22 mouse cellular contexts compared by ENCODE assay signal in genomic region chr6:120150206-120150605, GRCm38 (mm10). TPM values are rescaled to one million over a fixed set of nuclear protein-coding genes. Genes with fewer than 3 reads are reported as not detected.
DNase-seq lines count a peak whose midpoint lies in the region; ATAC-seq and TF ChIP-seq lines count a peak whose summit lies in the region.
"Had no signal": no experiment of that assay in that cellular context is flagged by ENCODE, and none has a peak within 500 bp of the region (broad histone marks: within the 10 kb centered on the region; RNA-seq: fewer than 3 reads in every experiment).

No protein-coding gene starts in this region.

- H3K9me3 ChIP-seq in forebrain, embryonic 10.5 days = no peaks in the 10 kb centered on the region
- no peaks in the 10 kb centered on the region for H3K9me3 ChIP-seq in forebrain, postnatal 0 days (ENCODE audit: low read length)
- no peaks in the 10 kb centered on the region for H3K9me3 ChIP-seq in lung, embryonic 15.5 days
- no peaks in the 10 kb centered on the region for H3K9me3 ChIP-seq in heart, embryonic 15.5 days (replicated peaks)
- H3K9me3 ChIP-seq: forebrain, embryonic 13.5 days; neural tube, embryonic 15.5 days had no signal

- no peak overlapping the region for H3K9ac ChIP-seq in forebrain, postnatal 0 days
- H3K9ac ChIP-seq in lung, embryonic 15.5 days = no peak overlapping the region
- H3K9ac ChIP-seq in heart, embryonic 15.5 days = no peak overlapping the region
- H3K9ac ChIP-seq: forebrain, embryonic 13.5 days; neural tube, embryonic 15.5 days had no signal

- no peaks in the 10 kb centered on the region for H3K27me3 ChIP-seq in forebrain, embryonic 10.5 days (ENCODE audit: poor library complexity, severe bottlenecking)
- H3K27me3 ChIP-seq in forebrain, postnatal 0 days (ENCODE audit: insufficient read depth, low read length) = no peaks in the 10 kb centered on the region
- H3K27me3 ChIP-seq in lung, embryonic 15.5 days = no peaks in the 10 kb centered on the region
- H3K27me3 ChIP-seq in heart, embryonic 15.5 days = no peaks in the 10 kb centered on the region
- H3K27me3 ChIP-seq: forebrain, embryonic 13.5 days; neural tube, embryonic 15.5 days had no signal

- H3K79me2 ChIP-seq in macrophage (ENCODE audit: inconsistent target) = no peaks in the 10 kb centered on the region

- TF ChIP-seq CTCF in forebrain, postnatal 0 days (IDR thresholded peaks at IDR 0.05; ENCODE audit: low read depth) = no peak

- H3K4me2 ChIP-seq in forebrain, postnatal 0 days (ENCODE audit: low read depth) = no peak overlapping the region
- no peak overlapping the region for H3K4me2 ChIP-seq in lung, embryonic 15.5 days
- H3K4me2 ChIP-seq in heart, embryonic 15.5 days = no peak overlapping the region
- H3K4me2 ChIP-seq: forebrain, embryonic 13.5 days; midbrain, embryonic 11.5 days; neural tube, embryonic 15.5 days had no signal

- peak overlapping the region; percentile 40; the same call in 1 of the 2 replicates for H3K27ac ChIP-seq in forebrain, embryonic 10.5 days
- no peak overlapping the region for H3K27ac ChIP-seq in forebrain, postnatal 0 days (ENCODE audit: low read depth, low read length)
- H3K27ac ChIP-seq in lung, embryonic 15.5 days = peak overlapping the region; percentile 91
- H3K27ac ChIP-seq in heart, embryonic 15.5 days = peak overlapping the region; percentile 85
- H3K27ac ChIP-seq in macrophage = peak overlapping the region; percentile 15; the same call in 1 of the 2 replicates
- H3K27ac ChIP-seq: forebrain, embryonic 13.5 days; neural tube, embryonic 15.5 days had no signal

- WGBS in forebrain, embryonic 10.5 days = 82% methylated on average over 3 of the region's 3 CpGs
- whole genome bisulfite sequencing in forebrain, postnatal 0 days = 86% methylated on average over 3 of the region's 3 CpGs
- WGBS in lung, embryonic 15.5 days = 39% methylated on average over 3 of the region's 3 CpGs
- 40% methylated on average over 3 of the region's 3 CpGs for WGBS in heart, embryonic 15.5 days
- WGBS in macrophage (ENCODE audit: missing documents) = 81% methylated on average over 3 of the region's 3 CpGs

- H3K36me3 ChIP-seq in forebrain, embryonic 10.5 days (replicated peaks) = no peaks in the 10 kb centered on the region
- no peaks in the 10 kb centered on the region for H3K36me3 ChIP-seq in forebrain, postnatal 0 days (ENCODE audit: insufficient read depth)
- H3K36me3 ChIP-seq in lung, embryonic 15.5 days = no peaks in the 10 kb centered on the region
- no peaks in the 10 kb centered on the region for H3K36me3 ChIP-seq in heart, embryonic 15.5 days
- H3K36me3 ChIP-seq in macrophage (ENCODE audit: inconsistent target) = no peaks in the 10 kb centered on the region
- H3K36me3 ChIP-seq: neural tube, embryonic 15.5 days had no signal

- no peak for DNase-seq in forebrain, embryonic 10.5 days (ENCODE audit: extremely low spot score, low spot score)
- no peak for DNase-seq in forebrain, postnatal 0 days
- DNase-seq in lung, adult 18-20 months = no peak
- no peak for DNase-seq in spleen, adult 18-20 months
- DNase-seq in ovary, adult 18-20 months (ENCODE audit: low spot score) = no peak
- DNase-seq: cerebellum, adult 18-20 months; kidney, adult 9 months; layer of hippocampus, postnatal 36 days; left cerebral cortex, postnatal 4 days; lung, adult 2 months; retina, postnatal 1 day; thymus, postnatal 14 days had no signal

- H3K4me1 ChIP-seq in forebrain, embryonic 10.5 days = peaks cover 31% of the 10 kb centered on the region
- H3K4me1 ChIP-seq in forebrain, postnatal 0 days (ENCODE audit: insufficient read depth) = no peaks in the 10 kb centered on the region
- H3K4me1 ChIP-seq in lung, embryonic 15.5 days = peaks cover 42% of the 10 kb centered on the region
- H3K4me1 ChIP-seq in heart, embryonic 15.5 days (replicated peaks) = peaks cover 61% of the 10 kb centered on the region
- H3K4me1 ChIP-seq: forebrain, embryonic 13.5 days had no signal

- no peak overlapping the region for H3K4me3 ChIP-seq in forebrain, embryonic 10.5 days
- H3K4me3 ChIP-seq in forebrain, postnatal 0 days (ENCODE audit: low read depth, low read length) = no peak overlapping the region
- H3K4me3 ChIP-seq in lung, embryonic 15.5 days = no peak overlapping the region
- H3K4me3 ChIP-seq in heart, embryonic 15.5 days = no peak overlapping the region
- no peak overlapping the region for H3K4me3 ChIP-seq in macrophage (ENCODE audit: inconsistent target)
- H3K4me3 ChIP-seq: forebrain, embryonic 13.5 days; neural tube, embryonic 15.5 days had no signal

- ATAC-seq in forebrain, postnatal 0 days = no peak
- ATAC-seq in lung, embryonic 15.5 days (ENCODE audit: borderline replicate concordance, extremely low read depth, low FRiP score, low TSS enrichment) = no peak
- ATAC-seq in heart, embryonic 15.5 days (replicated peaks; ENCODE audit: insufficient number of reproducible peaks, insufficient read depth, low FRiP score, low read depth) = peak; percentile 29; the same call in 1 of the 2 replicates
- ATAC-seq: forebrain, embryonic 13.5 days had no signal

RNA-seq across cellular contexts. Expression of gene Ninj2, which starts 57.1 kb away (rescaled TPM):
- not detected in 2 replicates for polyA plus RNA-seq in forebrain, embryonic 10.5 days (2016; fragmentation: Nextera tagmentation; extraction: Ambion mirVana)
- total RNA-seq in forebrain, postnatal 0 days (2014; rRNA removed) = not detected in 2 replicates
- polyA plus RNA-seq in forebrain, postnatal 0 days (2015; fragmentation: Nextera tagmentation; extraction: Ambion mirVana) = 0.24 TPM in 1 of 2 replicates, not detected in the other
- polyA plus RNA-seq in lung, embryonic 15.5 days (2015; fragmentation: Nextera tagmentation; extraction: Ambion mirVana) = 0.26 and 0.62 TPM in 2 replicates
- 0.15 TPM in 1 of 2 replicates, not detected in the other for polyA plus RNA-seq in heart, embryonic 15.5 days (2015; fragmentation: Nextera tagmentation; extraction: Ambion mirVana)
- not detected for total RNA-seq in macrophage (2018; cell fraction: chromatin; rRNA removed)
- under 1 TPM in 6 of 26 experiments, not detected in 20; 0.18 to 0.34 (median 0.29) TPM for total RNA-seq in macrophage (2018; cell fraction: cytosol; rRNA removed)
- total RNA-seq in macrophage (2018; cell fraction: nucleus; rRNA removed) = not detected
- not detected in 3 replicates for polyA plus RNA-seq in macrophage (2018)
- total RNA-seq: granulocyte monocyte progenitor cell, adult 5-6 weeks; left cerebral cortex, postnatal 4 days had no signal
- polyA plus RNA-seq: forebrain, embryonic 13.5 days; large intestine, adult 2 months; midbrain, embryonic 11.5 days; small intestine, adult 2 months; stomach, embryonic 14.5 days had no signal
